Mouse (Mus musculus) ovary, postnatal 10 days (tissue): ENCODE results near the gene Nol10.
A peak's percentile ranks its signal among the peaks of the same experiment; 100 is the strongest.

Source experiments
- DNase-seq: peaks from one replicate; pipeline ENCODE4 v3.0.0; 2022; ENCODE audit warnings: low spot score

The Nol10 gene

DNA sequence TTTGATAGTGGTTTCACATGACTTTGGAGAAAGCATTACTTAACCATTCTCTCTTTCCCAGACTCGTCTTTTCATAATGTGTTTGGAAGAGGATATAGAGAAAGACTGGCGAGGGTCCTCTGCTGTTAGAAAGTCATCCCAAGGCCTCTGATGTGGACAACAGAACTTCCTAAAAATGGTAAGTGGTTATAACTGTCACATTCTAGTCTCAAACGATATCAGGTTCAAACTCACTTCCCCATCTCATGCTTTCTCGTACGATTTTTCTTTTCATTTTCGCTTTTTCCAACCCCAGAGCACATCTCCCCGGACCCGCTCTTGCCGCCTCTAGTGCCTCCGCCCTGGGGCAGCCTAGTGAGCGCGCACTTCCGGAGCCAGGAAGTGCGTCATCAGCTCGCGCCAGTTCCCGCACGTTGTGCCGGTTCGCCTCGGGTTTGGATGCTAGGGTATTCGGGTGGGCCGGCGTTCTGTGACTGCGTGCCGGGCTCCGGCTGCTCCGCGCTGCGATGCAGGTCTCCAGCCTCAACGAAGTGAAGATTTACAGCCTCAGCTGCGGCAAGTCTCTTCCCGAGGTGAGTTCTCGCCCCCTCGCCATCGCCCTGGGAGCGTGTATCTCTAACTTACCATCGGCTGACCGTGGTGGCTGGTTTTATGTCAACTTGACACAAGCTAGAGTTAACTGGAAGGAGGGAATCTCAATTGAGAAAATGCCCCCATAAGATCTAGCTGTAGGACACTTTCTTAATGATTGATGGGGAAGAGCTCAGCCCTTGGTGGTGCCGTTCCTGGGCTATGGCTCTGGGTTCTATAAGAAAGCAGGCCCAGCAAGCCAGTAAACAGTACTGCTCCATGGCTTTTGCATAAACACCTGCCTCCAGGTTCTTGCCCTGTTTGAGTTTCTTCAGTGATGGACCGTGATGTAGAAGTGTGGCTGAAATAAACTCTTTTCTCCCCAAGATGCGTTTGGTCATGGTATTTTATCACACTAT, at the start of gene Nol10:
Gene Nol10, plus strand, starts transcription at position 411 of the 989 bp plus-strand sequence.
- peak; percentile 61 for DNase-seq

DNA sequence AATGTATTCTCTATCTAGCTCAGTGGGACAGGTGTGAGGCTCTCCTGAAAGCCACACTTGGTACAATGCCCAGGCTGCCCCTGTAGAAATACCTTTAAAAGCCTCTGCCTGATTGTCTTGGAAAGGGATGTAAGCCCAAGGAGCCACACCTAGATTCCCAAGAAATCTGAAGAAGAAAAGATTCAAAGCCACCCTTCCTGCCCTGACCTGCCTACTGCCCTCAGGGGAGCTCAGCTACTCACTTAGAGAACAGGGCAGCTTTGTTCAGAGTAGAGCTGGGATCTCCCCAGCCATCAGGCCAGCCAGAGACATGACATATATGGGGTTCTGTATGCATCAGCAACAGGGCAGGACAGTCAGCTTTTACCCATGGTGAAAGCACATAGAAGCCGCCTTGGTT, 48.4 kb upstream of the Nol10 start:
- no peak for DNase-seq

DNA sequence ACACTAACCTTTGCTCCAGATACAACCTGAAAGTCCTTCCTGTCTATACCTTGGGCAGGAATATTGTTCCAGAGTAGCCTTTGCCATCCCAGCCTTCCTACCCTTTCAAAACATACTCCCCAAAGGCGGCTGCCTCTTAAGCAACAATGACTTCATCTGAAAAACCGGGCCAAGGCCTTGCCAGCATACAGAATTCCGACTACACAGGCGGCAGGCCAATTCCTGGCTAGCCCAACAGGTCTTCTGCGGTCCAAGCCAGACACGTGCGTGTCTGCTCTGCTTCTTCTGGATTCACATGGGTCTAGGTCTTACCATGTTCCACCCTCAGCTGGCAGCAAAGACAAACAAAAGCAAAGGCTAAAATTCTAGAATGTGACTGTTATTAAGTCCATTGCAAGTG, 42.8 kb upstream of the Nol10 start:
- DNase-seq = no peak

DNA sequence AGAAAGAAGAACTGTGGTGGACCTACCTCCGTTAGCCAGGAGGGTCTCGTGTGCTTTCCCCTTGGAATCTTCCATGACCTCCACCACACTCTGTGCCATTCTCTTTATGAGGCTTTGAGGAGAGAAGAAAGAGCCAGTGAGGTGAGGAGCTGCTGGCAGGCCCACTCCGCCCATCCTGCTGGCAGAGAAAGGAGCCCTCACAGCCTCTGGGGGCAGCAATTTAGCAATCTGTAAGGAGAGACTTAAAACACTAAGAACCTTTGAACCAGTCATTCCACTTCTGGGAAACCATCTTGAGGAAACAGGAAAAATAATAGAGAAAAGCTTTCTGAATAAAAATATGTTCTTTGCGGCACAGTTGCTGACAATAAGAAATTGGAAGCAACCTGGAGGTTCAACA, 40.0 kb upstream of the Nol10 start:
- DNase-seq = no peak

DNA sequence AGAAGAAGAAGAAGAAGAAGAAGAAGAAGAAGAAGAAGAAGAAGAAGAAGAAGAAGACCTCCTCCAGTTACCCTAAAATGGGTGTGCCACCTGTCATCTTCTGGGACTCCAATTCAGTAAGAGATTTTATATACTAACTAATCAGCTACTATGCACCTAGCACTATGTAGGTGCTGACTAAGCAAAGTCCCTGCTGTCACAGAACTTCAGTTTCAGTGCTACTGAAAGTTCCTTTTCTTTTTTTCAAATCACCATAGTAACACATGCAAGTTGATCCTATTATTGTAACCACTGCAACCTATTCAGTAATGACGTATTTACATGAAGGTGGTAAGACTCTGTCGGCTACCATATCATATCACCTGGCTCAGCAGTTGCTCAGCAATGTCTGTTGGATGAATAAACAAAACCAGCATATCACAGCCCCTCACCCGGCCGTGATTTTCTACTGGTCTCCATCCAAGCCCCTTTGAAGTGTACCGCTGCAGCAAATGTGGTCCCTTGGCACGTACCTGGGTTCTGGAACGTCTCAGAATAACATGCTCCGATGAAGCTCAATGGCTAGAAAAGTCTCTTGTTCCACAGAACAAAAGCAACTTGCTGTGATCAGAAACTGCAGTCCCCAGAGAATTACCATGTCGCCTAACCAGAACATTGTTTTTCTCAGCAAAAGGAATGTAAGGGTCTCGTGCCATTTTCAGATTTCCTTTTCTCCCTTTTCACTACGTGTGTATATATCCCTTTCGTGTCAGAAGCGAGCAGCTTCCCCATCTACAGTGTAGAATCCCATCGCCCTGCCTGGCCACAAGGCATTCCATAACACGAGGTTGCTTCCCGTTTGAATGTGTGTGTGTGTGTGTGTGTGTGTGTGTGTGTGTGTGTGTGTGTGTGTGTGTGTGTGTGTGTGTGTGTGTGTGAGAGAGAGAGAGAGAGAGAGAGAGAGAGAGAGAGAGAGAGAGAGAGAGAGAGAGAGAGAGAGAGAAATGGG, 37.1 kb upstream of the Nol10 start:
- no peak for DNase-seq

DNA sequence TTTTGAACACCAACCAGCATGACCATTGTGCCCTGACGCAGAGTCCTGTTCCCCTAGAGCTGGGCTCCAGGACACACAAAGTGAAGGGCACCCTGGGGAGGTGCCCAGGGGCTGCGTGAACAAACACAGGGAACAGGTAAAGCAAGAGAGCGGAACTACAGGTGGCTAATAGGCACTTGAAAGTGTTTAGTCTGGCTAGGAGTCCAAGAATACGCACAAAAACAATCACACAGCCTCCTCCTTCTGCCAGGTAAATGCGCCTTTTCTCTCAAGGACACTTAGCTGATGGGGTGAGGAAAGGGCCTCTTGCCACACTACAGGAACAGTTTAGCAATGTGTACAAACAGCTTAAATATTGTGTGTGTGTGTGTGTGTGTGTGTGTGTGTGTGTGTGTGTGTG, 32.2 kb upstream of the Nol10 start:
- DNase-seq = no peak

DNA sequence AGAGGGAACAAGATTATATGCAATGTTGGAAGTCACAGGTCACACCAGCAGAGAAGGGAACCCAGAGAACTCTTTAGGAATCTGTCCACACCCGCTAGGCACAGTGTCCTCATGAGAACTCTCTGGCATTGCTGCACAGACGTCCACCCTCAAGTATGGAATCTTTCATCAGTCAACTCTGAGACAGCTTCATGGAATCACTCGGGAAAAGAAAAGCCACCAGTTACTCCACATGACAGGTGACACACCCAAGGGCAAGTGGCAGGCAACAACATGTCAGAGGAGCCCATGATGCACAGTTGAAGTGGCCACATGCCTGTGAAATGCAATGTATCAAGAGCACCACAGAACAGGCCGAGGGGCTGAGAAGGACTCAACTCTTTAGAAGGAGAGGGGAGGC, 30.3 kb upstream of the Nol10 start:
- no peak for DNase-seq

DNA sequence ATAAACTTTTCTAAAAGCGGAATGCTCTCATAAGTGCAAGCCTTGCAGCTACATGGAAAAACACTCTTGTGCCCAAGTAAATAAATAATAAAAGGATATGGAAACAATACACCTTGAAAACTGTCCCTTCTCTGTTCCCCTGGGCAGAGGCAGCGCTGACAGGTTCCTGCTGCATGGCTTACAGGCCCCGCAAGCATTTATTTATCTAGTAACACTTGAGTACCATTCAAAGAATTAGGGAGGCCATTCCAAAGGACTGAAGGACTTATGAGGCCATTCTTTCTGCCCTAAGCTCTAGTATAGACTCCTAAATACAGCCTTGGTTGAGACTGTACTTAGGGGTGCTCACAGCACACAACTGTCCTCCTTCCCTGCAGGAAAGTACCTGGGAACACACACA, 29.8 kb upstream of the Nol10 start:
- DNase-seq = no peak

DNA sequence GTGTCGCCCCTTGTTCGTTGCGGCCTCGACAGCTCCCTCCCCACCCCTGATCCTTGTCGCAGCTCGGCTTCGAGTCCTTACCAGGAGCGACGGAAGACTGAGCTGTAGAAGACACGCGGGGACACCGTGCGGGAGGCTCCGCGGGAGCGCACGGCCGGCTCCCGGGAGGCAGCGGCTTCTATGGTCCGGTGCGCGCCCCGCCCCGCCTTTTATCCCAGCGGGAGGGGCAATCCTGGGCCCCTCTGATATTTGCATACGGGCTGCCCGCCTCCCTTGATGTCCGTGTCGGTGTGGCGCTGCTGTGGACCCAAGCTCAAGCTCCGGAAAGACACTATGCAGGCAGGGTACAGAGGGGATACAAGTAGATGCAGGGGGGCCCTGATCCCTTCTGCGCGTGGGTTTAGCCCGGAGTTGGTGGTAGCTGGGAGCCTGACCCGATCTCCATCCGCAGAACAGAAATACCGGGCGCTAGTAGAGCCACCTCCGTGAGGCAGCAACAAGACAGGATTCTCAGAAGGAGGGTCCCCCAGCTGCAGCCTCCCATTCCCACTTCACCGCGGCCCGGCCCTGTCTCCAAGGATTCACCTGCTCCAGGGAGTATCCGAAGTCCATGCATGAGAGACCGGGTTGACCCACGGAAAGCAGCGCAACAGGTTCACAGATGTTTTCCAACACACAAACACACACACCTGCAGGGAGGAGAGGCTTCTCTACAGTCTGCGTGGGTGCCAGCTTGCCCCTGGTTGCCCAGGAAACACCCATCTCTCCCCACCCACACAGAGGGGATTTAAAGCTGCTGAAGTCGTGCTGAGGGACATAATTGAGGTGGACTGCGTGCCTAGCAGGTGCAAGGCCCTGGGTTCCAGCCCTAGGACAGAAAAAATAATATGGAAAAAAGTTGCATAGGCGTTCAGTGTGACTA, 23.4 kb upstream of the Nol10 start:
- no peak for DNase-seq

DNA sequence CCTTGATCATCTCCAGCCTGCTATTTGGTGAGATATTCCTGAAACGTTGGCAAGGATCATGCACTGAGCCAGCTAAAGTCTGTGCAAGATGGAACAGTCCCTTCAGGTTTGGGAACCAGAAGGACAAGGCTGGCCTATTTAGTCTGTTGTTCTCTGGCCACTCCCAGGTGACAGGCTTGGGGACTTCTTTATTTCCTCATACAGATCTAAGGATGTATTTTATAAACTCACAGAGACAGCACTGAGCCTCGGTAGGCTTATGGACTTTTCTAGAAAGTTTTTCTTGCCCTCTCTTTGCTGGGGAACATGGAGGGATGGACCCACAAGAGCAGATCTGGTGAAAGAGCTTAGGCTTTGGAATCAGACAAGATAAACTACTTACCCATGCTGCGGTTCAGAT, 19.0 kb upstream of the Nol10 start, which contains the start of gene Atp6v1c2:
Gene Atp6v1c2, minus strand, starts transcription at position 101 of the 400 bp plus-strand sequence.
- no peak for DNase-seq

DNA sequence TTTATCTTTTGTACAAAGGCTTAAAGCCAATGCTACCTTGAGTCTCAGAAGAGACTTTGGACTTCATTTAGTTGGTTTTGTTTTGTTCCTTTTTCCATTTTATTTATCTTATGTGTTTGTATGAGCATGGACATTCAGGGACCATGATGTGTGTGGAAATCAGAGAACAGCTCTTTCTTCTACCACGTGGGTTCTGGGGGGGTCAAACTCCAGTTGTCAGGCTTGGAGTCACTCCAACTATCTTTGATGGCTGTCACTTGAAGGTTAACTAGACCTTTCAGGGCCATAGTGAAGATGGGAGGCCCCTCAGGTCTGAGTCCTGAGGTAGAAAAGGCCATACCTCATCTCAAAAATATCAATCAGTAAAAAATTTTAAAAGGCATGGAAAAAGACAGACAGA, 14.8 kb upstream of the Nol10 start:
- no peak for DNase-seq

DNA sequence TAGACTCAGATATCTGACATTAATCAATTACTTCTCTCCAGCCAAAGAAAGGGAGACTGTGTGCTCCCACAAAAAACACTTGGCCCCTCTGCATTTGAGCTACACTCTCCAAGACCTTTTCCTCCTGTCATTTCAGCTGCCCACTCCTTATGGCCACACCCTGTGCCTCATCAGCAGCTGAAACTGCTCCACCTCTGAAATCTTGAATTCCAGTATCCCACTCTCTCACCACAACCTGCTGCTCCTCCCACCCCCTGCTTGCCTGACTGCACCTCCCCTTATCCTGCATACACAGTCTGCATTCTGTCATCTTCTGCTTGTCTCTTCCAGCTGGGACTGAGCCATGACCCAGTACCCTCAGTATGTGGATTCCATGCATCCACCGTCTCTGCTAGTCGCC, 9.9 kb upstream of the Nol10 start:
- no peak for DNase-seq

DNA sequence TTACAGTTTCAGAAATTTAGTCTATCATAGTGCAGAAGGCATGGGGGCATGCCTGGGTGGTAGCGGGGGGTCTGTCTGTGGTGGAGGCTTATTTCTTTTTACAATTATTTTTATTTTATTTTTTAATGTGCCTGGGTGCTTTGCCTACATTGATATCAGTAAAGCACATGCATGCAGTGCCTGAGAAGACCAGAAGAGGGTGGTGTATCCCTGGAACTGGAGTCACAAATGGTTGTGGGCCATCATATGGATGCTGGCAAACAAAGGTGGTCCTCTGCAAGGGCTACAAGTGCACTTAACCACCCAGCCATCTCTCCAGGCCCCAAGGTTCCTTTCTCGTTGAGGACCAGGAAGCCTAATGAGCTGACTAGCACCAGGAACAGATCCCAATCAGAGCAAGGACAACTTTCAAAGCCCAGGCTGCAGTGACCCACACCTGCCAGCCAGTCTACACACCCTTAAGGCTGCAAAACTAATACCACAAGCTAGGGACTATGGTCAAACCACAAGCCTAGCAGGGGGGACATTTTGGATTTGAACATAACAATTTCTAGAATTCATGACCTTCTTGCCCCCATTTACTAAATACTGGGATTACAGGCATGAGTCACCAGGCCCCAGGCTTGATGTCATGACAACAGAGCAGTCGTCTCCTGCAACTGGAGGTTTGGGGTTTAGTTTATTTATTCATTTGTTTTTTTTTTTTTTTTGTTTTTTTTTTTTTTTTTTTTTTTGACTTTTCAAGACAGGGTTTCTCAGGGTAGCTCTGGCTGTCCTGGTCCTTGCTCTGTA, 8.9 kb upstream of the Nol10 start:
- no peak for DNase-seq

DNA sequence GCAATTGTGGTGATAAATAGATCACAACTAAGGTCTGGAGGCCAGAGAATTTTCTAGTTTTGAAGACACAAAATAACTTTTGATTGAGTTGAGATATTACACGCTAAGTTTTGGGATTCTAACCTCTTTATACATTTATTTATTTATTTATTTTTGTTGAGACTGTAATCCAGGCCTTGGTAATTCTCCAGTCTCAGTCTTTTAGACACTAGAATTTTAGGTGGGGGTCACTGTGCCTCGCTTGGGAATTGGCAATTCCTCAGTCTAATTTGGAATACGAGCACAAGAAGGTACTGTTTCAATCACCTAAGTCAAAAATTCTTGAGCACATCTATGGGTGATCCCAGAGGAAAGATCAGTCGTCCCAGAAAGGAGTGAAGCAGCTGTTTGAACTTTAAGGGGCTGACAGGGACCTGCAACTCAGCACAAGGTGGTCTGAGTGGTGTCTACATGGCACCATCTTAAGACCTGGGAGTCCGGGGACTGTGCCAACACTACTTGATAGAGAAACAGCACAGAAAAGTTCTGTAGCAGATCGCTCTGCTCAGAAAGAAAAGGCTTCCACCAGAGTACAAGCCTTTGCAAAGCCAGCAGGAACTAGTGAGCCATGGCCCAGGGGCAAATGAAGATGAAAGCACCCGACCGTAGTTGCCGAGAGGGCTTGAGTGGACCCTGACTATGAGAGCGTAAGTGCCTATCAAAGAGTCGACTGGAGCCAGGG, 771 bp upstream of the Nol10 start:
- DNase-seq = peak; percentile 4

DNA sequence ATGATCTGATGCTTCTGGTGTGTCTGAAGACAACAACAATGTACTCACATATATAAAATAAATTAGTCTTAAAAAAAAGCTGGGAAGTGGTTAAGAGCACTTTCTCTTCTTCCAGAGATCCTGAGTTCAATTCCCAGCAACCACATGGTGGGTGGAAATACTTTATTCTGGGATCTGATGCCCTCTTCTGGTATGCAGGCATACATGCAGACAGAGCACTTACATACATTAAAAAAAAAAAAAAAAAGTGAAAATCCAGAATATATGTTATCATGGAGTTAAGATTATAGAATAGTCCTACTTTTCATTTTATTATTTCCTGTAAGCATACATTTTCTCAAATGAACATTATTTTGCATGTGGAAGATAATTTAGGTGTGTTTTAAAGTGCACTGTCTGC, 1.8 kb downstream of the Nol10 start:
- DNase-seq = no peak

DNA sequence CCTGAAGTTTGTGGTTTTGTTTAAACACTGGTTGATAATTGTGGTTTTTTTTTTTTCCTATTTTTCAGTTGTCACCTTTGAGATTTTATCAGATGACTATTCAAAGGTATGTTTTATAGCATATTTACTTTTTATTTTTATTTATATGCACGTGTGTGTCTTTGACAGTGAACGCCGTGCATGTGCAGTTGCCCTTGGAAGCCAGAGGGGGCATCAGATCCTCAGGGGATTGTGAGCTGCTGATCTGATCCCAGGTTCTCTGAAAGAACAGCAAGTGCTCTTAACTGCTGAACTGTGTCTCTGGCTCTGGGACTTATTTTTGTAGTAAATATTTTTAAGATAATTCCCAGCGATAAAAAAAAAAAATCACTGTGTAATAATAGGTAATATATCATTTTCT, 8.6 kb downstream of the Nol10 start:
- no peak for DNase-seq

DNA sequence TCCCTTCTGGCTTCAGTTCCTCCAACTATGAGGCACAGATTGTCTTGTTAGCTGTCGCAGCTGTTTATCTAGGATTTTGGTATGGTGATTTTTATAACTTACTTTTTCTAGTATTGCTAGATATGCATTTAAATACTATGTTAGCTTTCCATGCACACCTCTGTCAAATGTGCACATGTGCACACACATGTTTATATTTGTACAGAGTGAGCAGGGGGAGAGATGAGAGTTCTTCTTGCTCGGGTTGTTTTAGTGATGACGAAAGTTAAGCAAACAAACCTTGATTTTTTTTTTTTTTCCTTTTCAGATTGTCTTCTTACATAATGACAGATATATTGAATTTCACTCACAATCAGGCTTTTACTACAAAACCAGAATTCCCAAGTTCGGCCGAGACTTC, 9.5 kb downstream of the Nol10 start:
- no peak for DNase-seq

DNA sequence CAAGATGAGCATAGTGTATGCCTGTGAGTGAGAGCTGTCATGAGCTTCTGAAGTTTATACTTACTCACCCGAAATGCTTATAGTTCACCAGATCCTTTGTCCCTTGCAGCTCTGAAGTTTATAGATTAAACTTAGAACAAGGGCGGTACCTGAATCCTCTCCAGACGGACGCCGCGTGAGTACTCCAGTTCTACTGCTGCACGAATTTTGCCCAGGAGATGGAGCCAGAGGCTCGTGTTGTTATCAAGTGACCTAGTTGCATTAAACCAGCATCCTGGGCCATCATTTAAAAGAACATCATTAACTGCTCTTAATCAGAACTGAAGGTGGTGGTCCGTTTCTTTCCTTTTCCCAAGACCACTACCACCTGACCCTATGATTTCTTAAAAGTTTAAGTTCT, 10.7 kb downstream of the Nol10 start:
- no peak for DNase-seq

DNA sequence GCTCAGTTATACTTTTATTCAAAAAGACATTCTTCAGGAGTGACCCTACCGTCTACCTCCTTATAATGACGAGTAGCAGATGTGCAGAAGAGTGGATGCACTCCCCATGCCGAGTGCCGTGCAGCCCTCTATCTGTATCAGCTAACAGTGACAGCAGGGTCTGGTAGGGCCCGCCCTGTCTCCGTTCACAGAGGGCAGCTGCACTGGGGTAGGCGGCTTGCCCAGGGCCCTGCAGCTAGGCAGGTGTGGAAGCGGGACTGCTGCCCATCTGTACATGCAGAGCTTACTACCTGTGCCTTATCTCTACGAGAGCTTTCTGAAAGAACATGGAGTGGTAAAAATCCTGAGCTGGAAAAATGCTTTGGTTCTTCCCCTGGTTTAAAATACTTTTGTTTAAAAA, 11.8 kb downstream of the Nol10 start:
- no peak for DNase-seq

DNA sequence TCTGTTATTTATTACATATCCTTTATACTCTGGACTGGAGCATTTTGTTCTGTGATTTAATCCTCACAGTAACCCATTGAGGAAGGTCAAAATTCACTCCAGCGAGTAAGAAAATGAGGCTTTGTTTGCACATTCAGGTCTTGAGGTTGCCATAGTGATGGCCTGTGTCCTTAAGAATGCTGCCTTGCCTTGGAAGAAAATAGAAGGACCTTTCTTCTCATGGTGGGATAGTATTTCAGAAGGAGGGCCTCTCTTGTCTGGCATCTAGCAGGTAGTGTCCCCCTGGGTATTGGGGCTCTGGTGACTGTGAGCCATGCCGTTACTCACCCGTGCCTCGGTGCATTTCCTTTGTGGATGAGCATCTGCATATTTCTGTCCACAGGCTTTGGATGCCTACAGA, 12.4 kb downstream of the Nol10 start:
- no peak for DNase-seq
